Mouse (Mus musculus) heart, embryonic 15.5 days (tissue): ENCODE results near the gene Pnrc2. TPM values are rescaled to one million over a fixed set of nuclear protein-coding genes. Genes with fewer than 3 reads are reported as not detected.

ENCODE experiments used
- polyA plus RNA-seq: library from polyadenylated mRNA; unstranded; fragments of >200 nt; fragmentation: Nextera tagmentation; extraction: Ambion mirVana; gene quantifications from 2 replicates; pipeline ENCODE4 v1.2.1, GENCODE M21; 2015

Pnrc2 gene
- polyA plus RNA-seq, 1 experiment from 2014 or later = 123 TPM

Other genes starting within 250 kb of the Pnrc2 start
- gene Ifnlr1, start 187.6 kb downstream of the Pnrc2 start, polyA plus RNA-seq = 0.64 and 0.94 TPM in 2 replicates
- 0.06 TPM in 2 replicates for gene Il22ra1, start 145.7 kb downstream of the Pnrc2 start, polyA plus RNA-seq
- 0.20 and 0.52 TPM in 2 replicates for gene Myom3, start 114.1 kb downstream of the Pnrc2 start, polyA plus RNA-seq
- 127 and 131 TPM in 2 replicates for gene Srsf10, start 18.1 kb downstream of the Pnrc2 start, polyA plus RNA-seq
- 0.49 and 0.55 TPM in 2 replicates for gene Cnr2, start 21.5 kb upstream of the Pnrc2 start, polyA plus RNA-seq
- gene Fuca1, start 46.9 kb upstream of the Pnrc2 start, polyA plus RNA-seq = 38.1 and 61.6 TPM in 2 replicates
- 80.2 and 82.4 TPM in 2 replicates for gene Hmgcl, start 72.6 kb upstream of the Pnrc2 start, polyA plus RNA-seq
- 17.6 and 24.8 TPM in 2 replicates for gene Gale, start 89.9 kb upstream of the Pnrc2 start, polyA plus RNA-seq
- gene Lypla2, start 98.8 kb upstream of the Pnrc2 start, polyA plus RNA-seq = 59.6 and 79.0 TPM in 2 replicates
- 34.0 and 57.7 TPM in 2 replicates for gene Pithd1, start 113.4 kb upstream of the Pnrc2 start, polyA plus RNA-seq
- 27.3 and 31.4 TPM in 2 replicates for gene Eloa, start 147.9 kb upstream of the Pnrc2 start, polyA plus RNA-seq
- gene Rpl11, start 179.6 kb upstream of the Pnrc2 start, polyA plus RNA-seq = 236 and 245 TPM in 2 replicates